Mouse (Mus musculus): ENCODE measurements around the gene Stk39. TPM values are rescaled to one million over a fixed set of nuclear protein-coding genes. Genes with fewer than 3 reads are reported as not detected.

Gene Stk39
- polyA plus RNA-seq (2015; fragmentation: Nextera tagmentation; extraction: Ambion mirVana), result 20.9 and 26.3 TPM in 2 replicates

DNA sequence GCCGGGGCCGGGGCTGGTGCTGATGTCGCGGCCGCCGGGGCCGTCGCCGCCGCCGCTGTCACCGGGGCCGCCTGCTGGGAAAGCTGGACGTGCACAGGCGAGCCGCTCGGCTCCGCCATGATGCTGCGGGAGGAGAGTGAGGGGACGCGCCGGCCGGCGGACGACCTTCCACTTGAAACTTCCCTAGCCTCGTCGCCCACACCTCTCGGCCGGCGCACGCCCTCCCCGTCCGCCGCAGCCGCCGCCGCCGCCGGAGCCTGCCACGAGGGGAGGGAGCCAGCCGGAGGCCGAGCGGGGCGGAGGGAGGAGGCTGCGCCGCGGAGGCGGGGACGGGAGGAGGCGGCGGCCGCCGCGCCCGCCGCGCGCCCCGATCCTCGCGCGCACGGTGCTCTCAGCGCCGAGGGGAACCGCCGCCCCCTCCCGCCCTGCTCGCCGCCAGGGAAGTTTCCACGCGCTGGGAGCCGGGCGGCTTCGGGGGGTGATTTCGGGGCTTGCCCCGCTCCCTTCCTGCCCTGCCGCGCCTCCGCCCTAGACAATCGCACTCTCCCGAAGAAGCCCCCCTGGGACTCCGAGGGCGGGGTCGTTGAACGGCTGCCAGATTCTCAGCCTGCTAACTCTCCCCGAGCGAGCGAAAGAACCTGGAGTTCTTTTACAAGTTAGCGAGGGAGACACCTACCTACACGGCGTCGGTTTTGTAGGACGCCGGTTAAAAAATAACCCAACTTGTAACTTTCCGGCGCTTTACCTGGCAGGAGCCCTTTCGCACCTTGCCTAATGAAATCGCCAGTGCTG, at the start of gene Stk39:
Gene Stk39, minus strand, starts transcription at position 510 of the 792 bp plus-strand sequence.

Other genes with a start within 250 kb of the Stk39 start
- not detected in 2 replicates for gene 4933409G03Rik, start 110.1 kb upstream of the Stk39 start, polyA plus RNA-seq (2015; fragmentation: Nextera tagmentation; extraction: Ambion mirVana)
- not detected in 2 replicates for gene 4932414N04Rik, start 184.2 kb upstream of the Stk39 start, polyA plus RNA-seq (2015; fragmentation: Nextera tagmentation; extraction: Ambion mirVana)

Measured in urinary bladder, postnatal 0 days (tissue).